Comparison of ENCODE assay signal across 25 mouse cellular contexts in genomic region chr4:63102025-63102424, GRCm38 (mm10). TPM values are rescaled to one million over a fixed set of nuclear protein-coding genes. Genes with fewer than 3 reads are reported as not detected.
DNase-seq lines count a peak whose midpoint lies in the region; ATAC-seq lines count a peak whose summit lies in the region.
"Had no signal": no experiment of that assay in that cellular context is flagged by ENCODE, and none has a peak within 500 bp of the region (broad histone marks: within the 10 kb centered on the region; RNA-seq: fewer than 3 reads in every experiment).

No protein-coding gene starts in this region.

- DNase-seq in hindbrain, embryonic 11.5 days (ENCODE audit: low spot score) = peak; percentile 18
- DNase-seq in liver, embryonic 13.5 days = no peak
- no peak for DNase-seq in midbrain, embryonic 11.5 days (ENCODE audit: low spot score, missing footprints)
- DNase-seq: adrenal gland, adult 8-10 months; adrenal gland, postnatal 14 days; adrenal gland, postnatal 36 days; B cell, adult 2 months; cerebellum, adult 11-12 months; cerebellum, adult 2 months; cerebellum, adult 9-10 months; cerebellum, postnatal 10 days; cerebellum, postnatal 25 days had no signal

- 89% methylated on average over 4 of the region's 4 CpGs for WGBS in hindbrain, embryonic 11.5 days
- WGBS in hindbrain, embryonic 13.5 days = 91% methylated on average over 4 of the region's 4 CpGs
- WGBS in liver, embryonic 13.5 days (ENCODE audit: insufficient replicate concordance) = 54% methylated on average over 4 of the region's 4 CpGs
- 61% methylated on average over 4 of the region's 4 CpGs for WGBS in liver, embryonic 12.5 days (ENCODE audit: insufficient replicate concordance)
- 84% methylated on average over 4 of the region's 4 CpGs for WGBS in midbrain, embryonic 11.5 days
- WGBS in midbrain, embryonic 13.5 days = 85% methylated on average over 4 of the region's 4 CpGs

- H3K9ac ChIP-seq in hindbrain, embryonic 11.5 days (ENCODE audit: low read depth, low read length) = no peak overlapping the region
- no peak overlapping the region for H3K9ac ChIP-seq in hindbrain, embryonic 13.5 days
- no peak overlapping the region for H3K9ac ChIP-seq in liver, embryonic 13.5 days
- no peak overlapping the region for H3K9ac ChIP-seq in liver, embryonic 12.5 days
- no peak overlapping the region for H3K9ac ChIP-seq in midbrain, embryonic 11.5 days (ENCODE audit: low read length)
- H3K9ac ChIP-seq in midbrain, embryonic 13.5 days (replicated peaks) = no peak overlapping the region
- H3K9ac ChIP-seq: embryonic facial prominence, embryonic 12.5 days; forebrain, embryonic 13.5 days; forebrain, embryonic 15.5 days had no signal

- H3K4me2 ChIP-seq in hindbrain, embryonic 11.5 days (replicated peaks; ENCODE audit: low read depth, low read length) = no peak overlapping the region
- H3K4me2 ChIP-seq in hindbrain, embryonic 13.5 days = no peak overlapping the region
- H3K4me2 ChIP-seq in liver, embryonic 13.5 days = no peak overlapping the region
- H3K4me2 ChIP-seq in liver, embryonic 12.5 days = no peak overlapping the region
- H3K4me2 ChIP-seq in midbrain, embryonic 11.5 days = no peak overlapping the region
- H3K4me2 ChIP-seq in midbrain, embryonic 13.5 days (replicated peaks) = no peak overlapping the region
- H3K4me2 ChIP-seq: embryonic facial prominence, embryonic 12.5 days; forebrain, embryonic 13.5 days; forebrain, embryonic 15.5 days had no signal

- H3K4me3 ChIP-seq in hindbrain, embryonic 11.5 days (ENCODE audit: low read depth, low read length) = no peak overlapping the region
- no peak overlapping the region for H3K4me3 ChIP-seq in hindbrain, embryonic 13.5 days
- no peak overlapping the region for H3K4me3 ChIP-seq in liver, embryonic 13.5 days (replicated peaks)
- no peak overlapping the region for H3K4me3 ChIP-seq in liver, embryonic 12.5 days
- H3K4me3 ChIP-seq in midbrain, embryonic 11.5 days (ENCODE audit: low read depth, low read length) = no peak overlapping the region
- no peak overlapping the region for H3K4me3 ChIP-seq in midbrain, embryonic 13.5 days (replicated peaks)
- H3K4me3 ChIP-seq: embryonic facial prominence, embryonic 10.5 days; embryonic facial prominence, embryonic 12.5 days; forebrain, embryonic 13.5 days; forebrain, embryonic 15.5 days had no signal

- no peaks in the 10 kb centered on the region for H3K27me3 ChIP-seq in hindbrain, embryonic 11.5 days (ENCODE audit: control insufficient read depth, insufficient read depth, low read length)
- H3K27me3 ChIP-seq in hindbrain, embryonic 13.5 days = no peaks in the 10 kb centered on the region
- no peaks in the 10 kb centered on the region for H3K27me3 ChIP-seq in liver, embryonic 13.5 days
- H3K27me3 ChIP-seq in liver, embryonic 12.5 days (replicated peaks) = no peaks in the 10 kb centered on the region
- no peaks in the 10 kb centered on the region for H3K27me3 ChIP-seq in midbrain, embryonic 11.5 days (ENCODE audit: control insufficient read depth, insufficient read depth, low read length)
- H3K27me3 ChIP-seq in midbrain, embryonic 13.5 days = no peaks in the 10 kb centered on the region
- H3K27me3 ChIP-seq: embryonic facial prominence, embryonic 12.5 days; forebrain, embryonic 13.5 days; forebrain, embryonic 15.5 days; Patski had no signal

- H3K9me3 ChIP-seq in hindbrain, embryonic 11.5 days (ENCODE audit: control insufficient read depth, low read length) = no peaks in the 10 kb centered on the region
- no peaks in the 10 kb centered on the region for H3K9me3 ChIP-seq in hindbrain, embryonic 13.5 days
- H3K9me3 ChIP-seq in liver, embryonic 13.5 days (replicated peaks) = no peaks in the 10 kb centered on the region
- no peaks in the 10 kb centered on the region for H3K9me3 ChIP-seq in liver, embryonic 12.5 days (replicated peaks)
- H3K9me3 ChIP-seq in midbrain, embryonic 11.5 days (ENCODE audit: control insufficient read depth, low read length) = no peaks in the 10 kb centered on the region
- 0 out of 2 replicates have a peak, but pooled peaks cover 4% of the 10 kb centered on the region for H3K9me3 ChIP-seq in midbrain, embryonic 13.5 days
- H3K9me3 ChIP-seq: embryonic facial prominence, embryonic 10.5 days; embryonic facial prominence, embryonic 12.5 days; forebrain, embryonic 13.5 days; forebrain, embryonic 15.5 days had no signal

- no peaks in the 10 kb centered on the region for H3K36me3 ChIP-seq in hindbrain, embryonic 11.5 days (ENCODE audit: control insufficient read depth, insufficient read depth, low read length)
- peaks cover 66% of the 10 kb centered on the region for H3K36me3 ChIP-seq in hindbrain, embryonic 13.5 days
- no peaks in the 10 kb centered on the region for H3K36me3 ChIP-seq in liver, embryonic 13.5 days
- H3K36me3 ChIP-seq in liver, embryonic 12.5 days = no peaks in the 10 kb centered on the region
- 0 out of 2 replicates have a peak, but pooled peaks cover 6% of the 10 kb centered on the region for H3K36me3 ChIP-seq in midbrain, embryonic 11.5 days (ENCODE audit: control insufficient read depth, insufficient read depth, low read length)
- H3K36me3 ChIP-seq in midbrain, embryonic 13.5 days = peaks cover 72% of the 10 kb centered on the region
- H3K36me3 ChIP-seq: G1E had no signal

- no peak overlapping the region for H3K27ac ChIP-seq in hindbrain, embryonic 11.5 days (ENCODE audit: low read depth, low read length)
- H3K27ac ChIP-seq in hindbrain, embryonic 13.5 days = no peak overlapping the region
- no peak overlapping the region for H3K27ac ChIP-seq in liver, embryonic 13.5 days
- H3K27ac ChIP-seq in liver, embryonic 12.5 days = no peak overlapping the region
- no peak overlapping the region for H3K27ac ChIP-seq in midbrain, embryonic 11.5 days (ENCODE audit: low read depth, low read length)
- no peak overlapping the region for H3K27ac ChIP-seq in midbrain, embryonic 13.5 days
- H3K27ac ChIP-seq: embryonic facial prominence, embryonic 10.5 days; embryonic facial prominence, embryonic 12.5 days; forebrain, embryonic 13.5 days; forebrain, embryonic 15.5 days had no signal

- 0 out of 2 replicates have a peak, but pooled peaks have one; percentile 49 for ATAC-seq in hindbrain, embryonic 11.5 days (ENCODE audit: low FRiP score)
- ATAC-seq in hindbrain, embryonic 13.5 days (ENCODE audit: low FRiP score) = no peak
- ATAC-seq in liver, embryonic 13.5 days (ENCODE audit: low read depth) = peak; percentile 29; the same call in 1 of the 2 replicates
- no peak for ATAC-seq in liver, embryonic 12.5 days
- peak; percentile 73; the same call in 1 of the 2 replicates for ATAC-seq in midbrain, embryonic 11.5 days (ENCODE audit: low FRiP score)
- no peak for ATAC-seq in midbrain, embryonic 13.5 days
- ATAC-seq: activated CD4-positive, CD25-positive, alpha-beta regulatory T cell, adult 4 months; CD4-positive, CD25-positive, alpha-beta regulatory T cell, adult 4 months; forebrain, embryonic 13.5 days; forebrain, embryonic 15.5 days; Patski had no signal

- no peaks in the 10 kb centered on the region for H3K4me1 ChIP-seq in hindbrain, embryonic 11.5 days (replicated peaks; ENCODE audit: control insufficient read depth, insufficient read depth, low read length)
- H3K4me1 ChIP-seq in hindbrain, embryonic 13.5 days (replicated peaks) = no peaks in the 10 kb centered on the region
- H3K4me1 ChIP-seq in liver, embryonic 13.5 days (replicated peaks) = no peaks in the 10 kb centered on the region
- no peaks in the 10 kb centered on the region for H3K4me1 ChIP-seq in liver, embryonic 12.5 days
- no peaks in the 10 kb centered on the region; the same call in 1 of the 2 replicates for H3K4me1 ChIP-seq in midbrain, embryonic 11.5 days (ENCODE audit: control insufficient read depth, insufficient read depth, low read length)
- no peaks in the 10 kb centered on the region for H3K4me1 ChIP-seq in midbrain, embryonic 13.5 days (replicated peaks)
- H3K4me1 ChIP-seq: embryonic facial prominence, embryonic 10.5 days; embryonic facial prominence, embryonic 12.5 days; forebrain, embryonic 13.5 days; forebrain, embryonic 15.5 days had no signal

RNA-seq across cellular contexts. Expression of gene Ambp, which starts 52.6 kb away (rescaled TPM):
- 0.31 TPM in 1 of 2 replicates, not detected in the other for polyA plus RNA-seq in hindbrain, embryonic 11.5 days (2014; fragmentation: Nextera tagmentation; extraction: Ambion mirVana)
- 0.92 TPM in 1 of 2 replicates, not detected in the other for polyA plus RNA-seq in hindbrain, embryonic 13.5 days (2015; fragmentation: Nextera tagmentation; extraction: Ambion mirVana)
- 683 and 777 TPM in 2 replicates for polyA plus RNA-seq in liver, embryonic 13.5 days (2015; fragmentation: Nextera tagmentation; extraction: Ambion mirVana)
- 586 and 615 TPM in 2 replicates for polyA plus RNA-seq in liver, embryonic 12.5 days (2016; fragmentation: Nextera tagmentation; extraction: Ambion mirVana)
- not detected in 2 replicates for polyA plus RNA-seq in midbrain, embryonic 11.5 days (2014; fragmentation: Nextera tagmentation; extraction: Ambion mirVana)
- polyA plus RNA-seq in midbrain, embryonic 13.5 days (2015; fragmentation: Nextera tagmentation; extraction: Ambion mirVana) = 1.4 TPM in 1 of 2 replicates, not detected in the other
- polyA plus RNA-seq: activated CD4-positive, CD25-positive, alpha-beta regulatory T cell, adult 4 months; CD4-positive, CD25-positive, alpha-beta regulatory T cell, adult 4 months; cerebellum, adult 2 months; cortical plate, adult 2 months; embryonic facial prominence, embryonic 10.5 days; forebrain, embryonic 11.5 days; forebrain, embryonic 15.5 days; G1E had no signal

Comparison
In these comparisons a context has a peak if more than half of its experiments do, and no peak if none do; other contexts are left out.
1. ATAC-seq: peak in hindbrain, embryonic 11.5 days (single experiment), liver, embryonic 13.5 days (single experiment) and midbrain, embryonic 11.5 days (single experiment); none in hindbrain, embryonic 13.5 days (single experiment), liver, embryonic 12.5 days (single experiment) and midbrain, embryonic 13.5 days (single experiment).
2. RNA of gene Ambp, which starts 52.6 kb away (polyA plus RNA-seq): 683 to 777 TPM in liver, embryonic 13.5 days and 586 to 615 TPM in liver, embryonic 12.5 days; 1.4 TPM in midbrain, embryonic 13.5 days, 0.31 TPM in hindbrain, embryonic 11.5 days, 0.92 TPM in hindbrain, embryonic 13.5 days and not detected in midbrain, embryonic 11.5 days; every median in the first group is over 100 times any median in the second.